In genomic region chr2:152739842-152740260, GRCm38 (mm10) we compare ENCODE assay signal across 8 mouse cellular contexts. TPM values are rescaled to one million over a fixed set of nuclear protein-coding genes. Genes with fewer than 3 reads are reported as not detected.
A peak's percentile ranks its signal among the peaks of the same experiment; 100 is the strongest.
DNase-seq lines count a peak whose midpoint lies in the region; ATAC-seq and TF ChIP-seq lines count a peak whose summit lies in the region.

No protein-coding gene starts in this region.

- H3K4me1 ChIP-seq in heart, adult 2 months (ENCODE audit: control insufficient read depth, insufficient read depth, low read length) = peaks cover 10% of the 10 kb centered on the region
- peaks cover 12% of the 10 kb centered on the region for H3K4me1 ChIP-seq in brown adipose tissue, adult 24 weeks (ENCODE audit: control insufficient read depth, insufficient read depth, insufficient read length, low read length)
- peaks cover 42% of the 10 kb centered on the region for H3K4me1 ChIP-seq in hindbrain, embryonic 14.5 days (replicated peaks; ENCODE audit: control insufficient read depth, insufficient read depth, low read length)
- H3K4me1 ChIP-seq in liver, embryonic 15.5 days (replicated peaks) = peaks cover 84% of the 10 kb centered on the region
- H3K4me1 ChIP-seq in stomach, embryonic 16.5 days (ENCODE audit: control insufficient read depth, insufficient read depth, low read length) = peaks cover 42% of the 10 kb centered on the region

- H3K9ac ChIP-seq in heart, adult 2 months (ENCODE audit: low read depth, low read length) = peak overlapping the region; percentile 55
- 0 out of 2 replicates have a peak overlapping the region, but pooled peaks have one; percentile 69 for H3K9ac ChIP-seq in hindbrain, embryonic 14.5 days
- H3K9ac ChIP-seq in liver, embryonic 15.5 days = peak overlapping the region; percentile 25; the same call in 1 of the 2 replicates
- H3K9ac ChIP-seq in stomach, embryonic 16.5 days (ENCODE audit: low read length) = no peak overlapping the region; the same call in 1 of the 2 replicates

- H3K79me2 ChIP-seq in heart, adult 2 months (replicated peaks; ENCODE audit: control insufficient read depth, insufficient read depth, low read length) = no peaks in the 10 kb centered on the region

- peak overlapping the region; percentile 89 for H3K4me2 ChIP-seq in hindbrain, embryonic 14.5 days (replicated peaks)
- peak overlapping the region; percentile 92 for H3K4me2 ChIP-seq in liver, embryonic 15.5 days
- peak overlapping the region; percentile 89 for H3K4me2 ChIP-seq in stomach, embryonic 16.5 days (ENCODE audit: low read depth, low read length)

- no peak for TF ChIP-seq CTCF in heart, adult 2 months (IDR thresholded peaks at IDR 0.05)

- no peak for ATAC-seq in hindbrain, embryonic 14.5 days (ENCODE audit: low FRiP score)
- ATAC-seq in liver, embryonic 15.5 days (ENCODE audit: insufficient read depth) = peak; percentile 71
- ATAC-seq in stomach, embryonic 16.5 days (ENCODE audit: insufficient read depth, low FRiP score) = peak; percentile 48

- DNase-seq in heart, adult 2 months = no peak
- no peak for DNase-seq in heart, postnatal 36 days
- no peak for DNase-seq in hindbrain, embryonic 14.5 days (ENCODE audit: low spot score)
- no peak for DNase-seq in cerebellum, adult 11 months
- no peak for DNase-seq in spleen, adult 18-20 months

- no peaks in the 10 kb centered on the region for H3K9me3 ChIP-seq in hindbrain, embryonic 14.5 days (ENCODE audit: control insufficient read depth, low read length)
- no peaks in the 10 kb centered on the region for H3K9me3 ChIP-seq in liver, embryonic 15.5 days (replicated peaks)
- no peaks in the 10 kb centered on the region for H3K9me3 ChIP-seq in stomach, embryonic 16.5 days (replicated peaks; ENCODE audit: control insufficient read depth, low read length)

- WGBS in heart, adult 2 months = 28% methylated on average over 3 of the region's 3 CpGs
- 22% methylated on average over 3 of the region's 3 CpGs for WGBS in hindbrain, embryonic 14.5 days
- 1% methylated on average over 3 of the region's 3 CpGs for WGBS in liver, embryonic 15.5 days (ENCODE audit: insufficient replicate concordance)
- WGBS in stomach, embryonic 16.5 days = 7% methylated on average over 3 of the region's 3 CpGs

- intact Hi-C loops in heart, adult 2 months (cut with DNase I) = loop anchor here (1.0 to 2.0 kb wide), 4 partner anchors 33 to 90 kb away; no protein-coding TSS in a partner anchor
- intact Hi-C loops in heart, postnatal 36 days (cut with DNase I) = loop anchor here (2.0 to 10.0 kb wide), 3 partner anchors 15 to 125 kb away; no protein-coding TSS in a partner anchor

- no peaks in the 10 kb centered on the region; the same call in 1 of the 2 replicates for H3K36me3 ChIP-seq in heart, adult 2 months (ENCODE audit: control insufficient read depth, insufficient read depth, low read length)
- H3K36me3 ChIP-seq in hindbrain, embryonic 14.5 days (replicated peaks; ENCODE audit: control insufficient read depth, insufficient read depth) = no peaks in the 10 kb centered on the region
- H3K36me3 ChIP-seq in liver, embryonic 15.5 days (replicated peaks) = no peaks in the 10 kb centered on the region
- no peaks in the 10 kb centered on the region for H3K36me3 ChIP-seq in stomach, embryonic 16.5 days (ENCODE audit: control insufficient read depth, insufficient read depth, low read length)

- H3K27ac ChIP-seq in heart, adult 2 months = peak overlapping the region; percentile 90
- peak overlapping the region; percentile 100 for H3K27ac ChIP-seq in brown adipose tissue, adult 24 weeks (replicated peaks; ENCODE audit: low read depth, low read length)
- H3K27ac ChIP-seq in hindbrain, embryonic 14.5 days = peak overlapping the region; percentile 83
- H3K27ac ChIP-seq in liver, embryonic 15.5 days (replicated peaks) = peak overlapping the region; percentile 79
- peak overlapping the region; percentile 97 for H3K27ac ChIP-seq in stomach, embryonic 16.5 days (ENCODE audit: low read length)

- peak; percentile 56; the same call in 1 of the 2 replicates for TF ChIP-seq POLR2A in heart, adult 2 months (IDR thresholded peaks at IDR 0.05; ENCODE audit: insufficient read depth, low read depth, low read length)

- TF ChIP-seq EP300 in heart, adult 2 months (IDR thresholded peaks at IDR 0.05; ENCODE audit: insufficient read depth, low read depth, low read length) = no peak; the same call in 1 of the 2 replicates

- H3K4me3 ChIP-seq in heart, adult 2 months = no peak overlapping the region
- H3K4me3 ChIP-seq in brown adipose tissue, adult 24 weeks (ENCODE audit: insufficient read depth, low read depth, low read length) = peak overlapping the region; percentile 39
- no peak overlapping the region for H3K4me3 ChIP-seq in hindbrain, embryonic 14.5 days (replicated peaks; ENCODE audit: low read length)
- H3K4me3 ChIP-seq in liver, embryonic 15.5 days (replicated peaks) = peak overlapping the region; percentile 65; the same call in 1 of the 2 replicates
- no peak overlapping the region; the same call in 1 of the 2 replicates for H3K4me3 ChIP-seq in stomach, embryonic 16.5 days (replicated peaks; ENCODE audit: low read length)

- no peaks in the 10 kb centered on the region for H3K27me3 ChIP-seq in heart, adult 2 months (ENCODE audit: control insufficient read depth, insufficient read depth, low read length)
- H3K27me3 ChIP-seq in hindbrain, embryonic 14.5 days (ENCODE audit: control insufficient read depth, insufficient read depth, low read length) = no peaks in the 10 kb centered on the region
- peaks cover 22% of the 10 kb centered on the region for H3K27me3 ChIP-seq in liver, embryonic 15.5 days
- no peaks in the 10 kb centered on the region for H3K27me3 ChIP-seq in stomach, embryonic 16.5 days (ENCODE audit: control insufficient read depth, insufficient read depth, low read length)

RNA-seq across cellular contexts. Expression of gene Id1, which starts 3.8 kb away (rescaled TPM):
- total RNA-seq in heart, adult 2 months (2021) = 10 to 100 TPM; 56.5 to 59.8 TPM
- 74.7 and 113 TPM in 2 replicates for polyA plus RNA-seq in heart, adult 2 months (2012; rRNA removed)
- total RNA-seq in heart, postnatal 36 days (2021) = 10 to 100 TPM; 50.9 to 53.7 TPM
- polyA plus RNA-seq in brown adipose tissue, adult 24 weeks (2012; ENCODE audit: insufficient read depth, insufficient read length, missing spikeins) = 48.0 and 59.8 TPM in 2 replicates
- polyA plus RNA-seq in hindbrain, embryonic 14.5 days (2014; fragmentation: Nextera tagmentation; extraction: Ambion mirVana) = 56.5 and 68.0 TPM in 2 replicates
- 20.5 and 20.9 TPM in 2 replicates for polyA plus RNA-seq in liver, embryonic 15.5 days (2015; fragmentation: Nextera tagmentation; extraction: Ambion mirVana)
- 125 and 145 TPM in 2 replicates for polyA plus RNA-seq in stomach, embryonic 16.5 days (2015; fragmentation: Nextera tagmentation; extraction: Ambion mirVana)

RNA-seq across cellular contexts. Expression of gene Cox4i2, which starts 14.1 kb away (rescaled TPM):
- 10 to 100 TPM; 12.1 to 18.0 TPM for total RNA-seq in heart, adult 2 months (2021)
- 12.0 and 13.2 TPM in 2 replicates for polyA plus RNA-seq in heart, adult 2 months (2012; rRNA removed)
- 10 to 100 TPM; 13.1 to 16.0 TPM for total RNA-seq in heart, postnatal 36 days (2021)
- 6.3 and 8.7 TPM in 2 replicates for polyA plus RNA-seq in brown adipose tissue, adult 24 weeks (2012; ENCODE audit: insufficient read depth, insufficient read length, missing spikeins)
- polyA plus RNA-seq in hindbrain, embryonic 14.5 days (2014; fragmentation: Nextera tagmentation; extraction: Ambion mirVana) = 5.8 TPM in 2 replicates
- 1.0 and 1.1 TPM in 2 replicates for polyA plus RNA-seq in liver, embryonic 15.5 days (2015; fragmentation: Nextera tagmentation; extraction: Ambion mirVana)
- 21.3 and 23.9 TPM in 2 replicates for polyA plus RNA-seq in stomach, embryonic 16.5 days (2015; fragmentation: Nextera tagmentation; extraction: Ambion mirVana)

RNA-seq across cellular contexts. Expression of gene Mcts2, which starts 53.0 kb away (rescaled TPM):
- total RNA-seq in heart, adult 2 months (2021) = 10 to 100 TPM; 14.8 to 18.2 TPM
- 8.6 and 12.1 TPM in 2 replicates for polyA plus RNA-seq in heart, adult 2 months (2012; rRNA removed)
- total RNA-seq in heart, postnatal 36 days (2021) = 10 to 100 TPM; 16.2 to 16.5 TPM
- polyA plus RNA-seq in brown adipose tissue, adult 24 weeks (2012; ENCODE audit: insufficient read depth, insufficient read length, missing spikeins) = 42.0 and 42.5 TPM in 2 replicates
- 34.0 and 41.9 TPM in 2 replicates for polyA plus RNA-seq in hindbrain, embryonic 14.5 days (2014; fragmentation: Nextera tagmentation; extraction: Ambion mirVana)
- polyA plus RNA-seq in liver, embryonic 15.5 days (2015; fragmentation: Nextera tagmentation; extraction: Ambion mirVana) = 12.1 and 12.4 TPM in 2 replicates
- polyA plus RNA-seq in stomach, embryonic 16.5 days (2015; fragmentation: Nextera tagmentation; extraction: Ambion mirVana) = 24.0 and 25.2 TPM in 2 replicates

Comparison
In these comparisons a context has a peak if more than half of its experiments do, and no peak if none do; other contexts are left out.
1. H3K4me3 ChIP-seq: peak in brown adipose tissue, adult 24 weeks (single experiment) and liver, embryonic 15.5 days (single experiment); none in heart, adult 2 months (single experiment), hindbrain, embryonic 14.5 days (single experiment) and stomach, embryonic 16.5 days (single experiment).
2. Peak in every context shown above with its lines, with median percentiles within 50 percentile points of each other: H3K27ac ChIP-seq and H3K4me2 ChIP-seq.